Mouse (Mus musculus): ENCODE measurements around the gene D17Wsu92e. TPM values are rescaled to one million over a fixed set of nuclear protein-coding genes. Genes with fewer than 3 reads are reported as not detected.

The D17Wsu92e gene
- total RNA-seq, 2 experiments from 2014 or later = 104 to 107 TPM

Other genes with a start within 250 kb of the D17Wsu92e start
- 100 to 1,000 TPM; 340 to 371 TPM for gene Nudt3, start 197.2 kb downstream of the D17Wsu92e start, total RNA-seq (2021)
- gene RPS10-NUDT3, start 185.4 kb downstream of the D17Wsu92e start, total RNA-seq (2021) = not detected
- 100 to 1,000 TPM; 857 to 917 TPM for gene Rps10, start 184.0 kb downstream of the D17Wsu92e start, total RNA-seq (2021)
- under 1 TPM in 1 of 2 experiments, not detected in 1; 0.17 TPM for gene Pacsin1, start 165.1 kb downstream of the D17Wsu92e start, total RNA-seq (2021)
- under 1 TPM; 0.16 to 0.38 TPM for gene Spdef, start 91.7 kb downstream of the D17Wsu92e start, total RNA-seq (2021)
- gene Snrpc, start 17.5 kb upstream of the D17Wsu92e start, total RNA-seq (2021) = 100 to 1,000 TPM in 1 of 2 experiments, 10 to 100 TPM in 1; 94.2 to 102 TPM
- 10 to 100 TPM; 20.7 to 21.9 TPM for gene Uhrf1bp1, start 35.8 kb upstream of the D17Wsu92e start, total RNA-seq (2021)
- 10 to 100 TPM; 54.2 to 59.2 TPM for gene Anks1, start 88.7 kb upstream of the D17Wsu92e start, total RNA-seq (2021)
- 10 to 100 TPM; 28.5 to 29.3 TPM for gene Taf11, start 89.2 kb upstream of the D17Wsu92e start, total RNA-seq (2021)

Measured in heart, postnatal 4 days (tissue).